Mouse (Mus musculus) MN1 (cell line): ENCODE measurements around the gene Pck2.

ENCODE experiments used
- DNase-seq: peaks from one replicate; pipeline ENCODE4 v3.0.0-alpha.2; 2016; ENCODE audit warnings: low spot score

The Pck2 gene

GRCm38 (mm10) chr14:55540067-55540786 lies at the start of gene Pck2:
TSS of gene Pck2 (plus strand) at chr14:55540266.
- peak; percentile 96 for DNase-seq

DNA sequence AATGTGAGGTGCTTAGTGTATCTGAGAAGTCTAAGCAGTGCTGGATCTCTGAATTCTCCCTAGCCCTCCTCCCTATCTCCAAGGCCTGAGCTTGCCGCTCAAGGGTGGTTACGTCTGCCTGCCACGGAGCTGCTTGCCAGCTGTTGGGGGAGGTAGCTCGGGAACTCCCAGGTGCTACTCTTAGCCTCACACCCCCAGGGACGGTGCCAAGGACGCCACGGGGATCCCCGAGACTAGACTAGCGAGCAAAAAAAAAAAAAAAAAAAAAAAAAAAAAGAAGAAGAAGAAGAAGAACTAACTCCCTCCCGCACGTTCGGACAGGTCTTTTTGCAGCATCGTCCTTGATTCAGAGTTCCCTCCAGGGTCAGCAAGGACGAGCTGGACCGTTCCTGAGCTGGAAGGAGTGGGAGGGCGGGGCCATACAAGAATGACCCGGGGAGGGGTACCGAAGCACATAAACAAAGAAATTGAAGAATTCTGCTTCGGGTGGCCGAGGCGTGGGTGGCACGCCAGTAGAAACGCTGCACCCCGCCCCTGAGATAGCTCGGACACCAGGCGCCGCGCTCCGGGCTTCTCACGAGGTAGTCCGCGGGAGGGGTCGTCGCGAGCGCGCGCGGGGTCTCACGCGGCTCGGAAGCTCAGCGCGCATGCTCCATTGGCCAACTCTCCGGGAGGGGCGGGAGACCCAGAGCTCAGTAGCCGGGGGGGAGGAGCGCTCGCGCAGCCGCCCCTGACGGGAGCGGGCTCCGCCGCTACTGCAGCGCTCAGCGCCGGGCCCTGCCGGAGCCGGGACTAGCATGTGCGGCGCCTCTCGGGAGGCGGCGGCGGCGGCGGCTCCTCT lies 49.5 kb upstream of the Pck2 start, which contains the start of gene Carmil3:
TSS of gene Carmil3 (plus strand) at position 291 of the 841 bp plus-strand sequence.
- DNase-seq: peak; percentile 88

GRCm38 (mm10) chr14:55491291-55491833 lies 48.7 kb upstream of the Pck2 start:
- DNase-seq: peak; percentile 54

GRCm38 (mm10) chr14:55492103-55492502 lies 48.0 kb upstream of the Pck2 start:
- no peak for DNase-seq

DNA sequence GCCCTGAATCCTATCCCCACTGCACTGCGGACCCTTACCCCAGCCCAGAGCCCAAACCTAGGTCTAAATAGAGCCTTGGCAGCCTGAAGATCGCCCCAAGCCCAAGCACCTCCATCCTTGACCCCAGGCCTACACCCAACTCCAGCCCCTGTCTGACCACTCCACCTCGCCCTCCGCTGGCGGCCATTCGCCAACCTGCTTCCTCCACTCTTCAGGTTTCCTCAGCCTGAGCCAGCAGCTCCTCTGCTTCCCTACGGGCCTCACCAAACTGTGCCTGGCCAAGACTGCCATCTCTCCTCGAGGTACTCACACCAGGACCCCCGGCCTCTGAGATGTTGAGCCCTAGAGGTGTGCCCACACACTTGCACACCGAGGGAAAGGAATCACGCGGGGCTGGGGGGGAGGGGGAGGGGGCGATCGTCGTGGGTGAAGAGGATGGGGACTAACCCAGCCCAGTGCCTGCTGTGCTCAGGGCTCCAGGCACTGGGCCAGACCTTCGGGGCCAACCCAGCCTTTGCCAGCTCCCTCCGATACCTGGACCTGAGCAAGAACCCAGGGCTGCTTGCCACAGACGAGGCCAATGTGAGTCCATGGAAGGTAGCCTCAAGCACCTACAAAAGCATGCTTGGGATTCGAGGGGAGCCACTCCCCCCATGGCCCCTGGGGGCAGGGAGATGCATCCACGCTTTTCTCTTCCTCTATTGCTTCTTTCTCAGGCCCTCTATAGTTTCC lies 44.4 kb upstream of the Pck2 start:
- DNase-seq: no peak

DNA sequence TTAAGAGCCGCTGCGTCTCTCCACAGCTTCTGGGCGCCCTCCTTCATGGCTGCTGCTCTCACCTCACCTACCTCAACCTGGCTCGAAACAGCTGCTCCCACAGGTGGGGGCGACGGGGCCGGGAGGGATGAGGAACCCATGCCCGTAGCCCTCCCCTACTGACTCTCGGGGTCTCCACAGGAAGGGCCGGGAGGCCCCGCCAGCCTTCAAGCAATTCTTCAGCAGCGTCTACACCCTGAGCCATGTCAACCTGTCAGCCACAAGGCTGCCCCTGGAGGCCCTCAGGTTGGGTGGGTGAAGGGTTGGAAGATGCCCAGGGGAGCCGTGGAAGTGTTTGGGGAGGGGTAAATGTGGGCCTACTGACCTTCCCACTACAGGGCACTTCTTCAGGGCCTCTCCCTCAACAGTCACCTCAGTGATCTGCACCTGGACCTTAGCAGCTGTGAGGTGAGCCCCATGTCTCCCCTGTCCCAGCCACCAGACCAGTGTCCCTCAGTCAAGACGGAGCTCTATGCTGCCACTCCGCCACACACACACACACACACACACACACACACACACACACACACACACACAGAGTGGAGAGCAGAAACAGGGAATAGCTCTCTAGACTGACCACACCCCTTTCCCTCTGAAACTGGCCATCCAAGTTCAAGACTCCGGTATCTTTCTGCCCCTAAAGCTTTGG lies 43.2 kb upstream of the Pck2 start:
- DNase-seq: no peak

DNA sequence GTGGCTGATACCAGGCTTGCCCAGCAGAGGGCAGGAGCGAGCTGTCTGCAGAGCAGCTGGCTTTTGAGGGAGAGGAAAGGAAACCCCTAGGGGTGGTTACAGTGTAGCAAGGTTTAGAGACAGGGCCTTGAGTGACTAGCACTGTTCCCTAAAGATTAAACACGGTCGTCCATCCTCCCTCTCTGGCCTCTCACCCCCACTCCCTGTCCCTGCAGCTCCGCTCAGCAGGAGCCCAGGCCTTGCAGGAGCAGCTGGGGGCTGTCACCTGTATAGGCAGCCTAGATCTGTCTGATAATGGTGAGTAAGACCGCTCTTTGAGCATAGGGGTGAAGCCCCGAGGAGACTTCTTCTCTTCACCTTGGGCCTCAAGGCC lies 42.6 kb upstream of the Pck2 start:
- DNase-seq: peak; percentile 88

DNA sequence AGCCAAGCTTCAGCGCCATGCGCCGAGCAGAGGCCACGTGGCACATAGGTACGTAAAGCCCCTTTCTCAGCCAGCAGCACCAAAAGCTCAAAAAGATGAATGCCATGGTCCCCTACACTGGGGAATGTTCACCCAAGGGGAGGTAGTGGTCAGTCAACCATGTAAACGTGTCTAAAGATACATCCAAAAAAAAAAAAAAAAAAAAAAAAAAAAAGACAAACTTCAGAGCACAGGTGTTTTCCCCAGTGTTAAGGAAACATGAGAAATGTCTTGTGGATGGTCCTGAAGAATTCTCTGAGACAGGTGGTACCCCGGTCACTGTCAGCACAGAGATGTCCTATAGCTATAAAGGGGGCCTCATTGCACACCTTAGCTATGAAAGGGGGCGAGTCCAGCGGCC lies 34.5 kb upstream of the Pck2 start:
- DNase-seq: no peak

- DNase-seq: no peak
These were observed 32.3 kb upstream of the Pck2 start for GRCm38 (mm10) chr14:55507801-55508200.

DNA sequence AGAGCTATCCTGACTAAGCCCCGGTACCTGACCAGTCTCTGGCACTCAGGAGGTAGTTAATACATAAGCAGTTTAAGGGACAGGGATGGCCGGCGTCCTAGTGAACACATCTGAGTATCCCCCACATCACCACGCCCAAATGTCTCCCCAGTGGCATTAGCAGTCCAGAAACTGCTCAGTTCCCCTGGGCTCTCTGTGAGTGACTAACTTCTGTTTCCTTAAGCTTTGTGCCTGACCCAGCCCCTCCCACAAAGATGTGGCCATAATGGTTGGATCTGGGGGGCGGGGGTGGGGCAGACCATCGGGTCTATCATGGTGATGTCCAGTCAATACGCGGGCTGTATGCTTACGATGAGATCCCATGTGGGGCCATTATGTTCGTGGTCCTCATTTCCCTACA lies 30.5 kb upstream of the Pck2 start:
- no peak for DNase-seq

GRCm38 (mm10) chr14:55510125-55510731 lies 29.8 kb upstream of the Pck2 start, which contains the start of gene Cpne6:
TSS of gene Cpne6 (plus strand) at chr14:55510445.
- DNase-seq: no peak

GRCm38 (mm10) chr14:55511037-55511436 lies 29.0 kb upstream of the Pck2 start:
- DNase-seq: no peak

DNA sequence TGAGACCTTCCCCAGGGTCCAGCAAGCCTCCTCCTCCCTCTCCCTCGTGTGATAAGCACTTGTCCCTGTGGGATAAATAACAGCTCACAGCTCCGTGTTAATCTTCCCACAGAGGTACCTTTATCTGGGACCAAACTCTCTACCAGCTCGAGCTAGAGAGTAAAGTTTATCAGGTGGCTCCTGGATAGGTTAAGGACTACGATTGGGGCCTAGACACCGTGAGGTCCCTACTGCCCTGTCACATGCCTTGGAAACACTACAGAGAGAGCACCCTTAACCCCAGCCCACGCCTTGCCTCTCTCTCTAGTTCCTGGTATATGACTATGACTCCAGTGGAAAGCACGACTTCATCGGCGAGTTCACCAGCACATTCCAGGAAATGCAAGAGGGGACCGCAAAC lies 26.1 kb upstream of the Pck2 start:
- DNase-seq: no peak

DNA sequence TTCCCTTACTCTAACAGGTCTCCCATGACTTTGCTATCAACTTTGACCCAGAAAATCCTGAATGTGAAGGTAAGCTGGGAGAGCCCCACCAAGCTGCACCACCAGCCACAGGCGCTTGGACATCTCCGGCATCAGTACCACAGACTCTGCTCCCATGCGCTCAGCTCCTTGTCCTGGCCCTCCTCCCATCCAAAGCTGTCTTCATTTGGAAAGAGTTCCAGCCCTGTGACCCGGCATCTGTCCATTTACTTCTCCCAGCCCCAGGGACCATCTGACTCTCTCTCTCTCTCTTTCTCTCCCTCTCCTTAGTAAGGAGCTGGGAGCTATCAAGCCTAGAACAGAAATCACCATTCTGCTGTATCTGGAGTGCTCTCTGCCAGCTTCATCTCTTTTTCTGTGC lies 24.2 kb upstream of the Pck2 start:
- DNase-seq: no peak

DNA sequence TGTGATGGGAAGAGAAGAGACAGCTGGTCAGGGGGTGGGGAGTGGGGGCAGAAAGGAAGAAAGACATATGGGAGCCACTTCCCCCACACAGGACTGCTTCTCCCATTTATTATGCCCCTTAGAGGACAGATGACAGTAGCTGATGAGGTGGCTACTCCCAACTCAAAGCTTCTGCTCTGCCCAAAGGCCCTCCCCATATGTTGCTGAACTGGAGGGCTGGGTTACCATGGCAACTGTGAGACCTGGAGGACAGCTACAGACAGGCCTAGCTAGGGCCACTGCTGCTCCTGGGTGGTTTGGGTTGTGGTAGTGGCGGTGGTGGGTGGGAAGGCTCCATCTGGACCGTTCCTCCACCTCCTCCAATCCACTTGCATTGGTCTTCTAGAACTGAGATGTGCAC lies 21.2 kb upstream of the Pck2 start:
- peak; percentile 51 for DNase-seq

DNA sequence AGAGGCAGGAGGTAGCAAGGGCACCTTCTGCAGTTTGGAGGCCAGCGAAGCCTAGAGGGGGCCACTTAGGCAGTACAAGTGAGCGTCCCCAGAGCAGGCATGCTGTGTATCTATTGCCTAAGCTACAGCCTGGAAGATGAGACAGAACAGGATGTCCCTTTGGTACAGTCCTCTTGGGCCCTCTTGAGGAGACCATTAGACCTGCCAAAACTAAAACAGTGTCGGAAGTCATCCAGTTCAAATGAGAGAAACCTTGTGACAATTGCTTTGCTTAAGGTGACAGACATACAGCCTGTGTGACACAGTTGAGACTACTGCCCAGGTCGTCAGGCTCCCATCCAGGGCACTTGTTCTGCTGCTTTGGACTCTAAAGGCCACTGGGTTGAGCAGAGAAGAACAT lies 20.5 kb upstream of the Pck2 start:
- DNase-seq: no peak

DNA sequence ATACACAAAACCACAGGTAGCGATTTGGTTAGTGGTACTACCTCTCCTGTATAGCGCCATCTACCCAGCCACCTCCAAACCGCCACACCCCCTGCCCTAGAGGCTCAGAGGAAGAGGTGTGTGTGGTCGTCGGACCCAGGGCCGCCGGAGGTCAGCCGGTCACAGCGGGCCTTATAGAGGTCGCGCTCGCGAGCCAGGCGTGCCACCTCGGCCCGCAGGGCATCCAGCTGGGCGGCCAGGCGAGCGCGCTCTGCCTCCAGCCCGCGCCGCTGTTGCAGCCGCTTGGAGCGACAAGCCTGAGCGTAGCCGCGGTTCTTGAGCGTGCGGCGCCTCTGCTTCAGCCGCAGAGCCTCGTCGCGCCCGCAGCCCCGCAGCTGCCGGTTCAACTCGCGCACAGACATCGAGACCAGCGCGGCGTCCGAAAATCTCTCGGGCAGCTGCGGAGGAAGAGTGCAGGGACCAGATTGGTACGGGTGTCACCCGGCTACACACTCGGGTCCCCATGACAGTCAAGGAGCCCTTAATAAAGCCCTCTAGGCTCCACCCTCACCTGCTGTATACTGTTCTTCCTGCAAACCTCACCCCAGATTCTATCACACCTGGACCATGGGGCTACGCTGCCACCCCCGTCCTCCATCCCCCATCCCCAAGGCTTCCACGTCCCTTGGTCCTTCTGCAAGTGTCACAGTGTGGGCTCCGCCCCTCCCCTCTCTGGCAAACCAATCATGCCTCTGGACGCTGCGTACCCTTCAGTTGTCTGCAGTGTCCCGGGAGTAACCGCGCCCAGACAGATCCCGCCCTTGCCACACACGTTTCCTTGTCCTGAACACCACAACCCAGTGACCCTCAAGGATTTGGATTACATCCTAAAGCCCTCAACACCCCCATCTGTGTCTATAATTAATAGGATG lies 19.4 kb upstream of the Pck2 start:
- peak; percentile 40 for DNase-seq

- DNase-seq: no peak
These were observed 16.0 kb upstream of the Pck2 start for GRCm38 (mm10) chr14:55524062-55524461.

DNA sequence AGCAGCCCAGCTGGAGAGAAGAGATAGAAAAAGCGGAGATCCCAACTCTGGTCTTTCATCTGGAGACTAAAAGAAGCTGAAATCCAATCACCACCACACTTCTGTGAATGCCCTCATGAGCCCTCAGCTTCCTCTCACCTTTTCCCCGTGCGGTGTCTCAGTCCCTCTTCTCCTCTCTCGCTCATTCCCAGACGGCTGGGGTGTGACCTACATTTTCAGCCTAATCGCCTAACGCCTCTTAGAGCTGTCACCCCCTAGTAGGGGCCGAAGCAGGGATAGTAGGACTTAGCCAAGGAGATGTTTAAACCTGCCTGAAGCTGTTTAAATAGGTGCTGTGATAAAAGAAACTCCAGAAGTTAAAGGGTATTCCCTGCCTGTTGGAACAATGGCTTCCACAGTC lies 15.3 kb upstream of the Pck2 start, which contains the start of gene Nrl:
TSS of gene Nrl (minus strand) at position 197 of the 400 bp plus-strand sequence.
- DNase-seq: no peak

GRCm38 (mm10) chr14:55526674-55527073 lies 13.4 kb upstream of the Pck2 start:
- no peak for DNase-seq
